Comparison of ENCODE assay signal across 13 mouse cellular contexts in the genomic region with DNA sequence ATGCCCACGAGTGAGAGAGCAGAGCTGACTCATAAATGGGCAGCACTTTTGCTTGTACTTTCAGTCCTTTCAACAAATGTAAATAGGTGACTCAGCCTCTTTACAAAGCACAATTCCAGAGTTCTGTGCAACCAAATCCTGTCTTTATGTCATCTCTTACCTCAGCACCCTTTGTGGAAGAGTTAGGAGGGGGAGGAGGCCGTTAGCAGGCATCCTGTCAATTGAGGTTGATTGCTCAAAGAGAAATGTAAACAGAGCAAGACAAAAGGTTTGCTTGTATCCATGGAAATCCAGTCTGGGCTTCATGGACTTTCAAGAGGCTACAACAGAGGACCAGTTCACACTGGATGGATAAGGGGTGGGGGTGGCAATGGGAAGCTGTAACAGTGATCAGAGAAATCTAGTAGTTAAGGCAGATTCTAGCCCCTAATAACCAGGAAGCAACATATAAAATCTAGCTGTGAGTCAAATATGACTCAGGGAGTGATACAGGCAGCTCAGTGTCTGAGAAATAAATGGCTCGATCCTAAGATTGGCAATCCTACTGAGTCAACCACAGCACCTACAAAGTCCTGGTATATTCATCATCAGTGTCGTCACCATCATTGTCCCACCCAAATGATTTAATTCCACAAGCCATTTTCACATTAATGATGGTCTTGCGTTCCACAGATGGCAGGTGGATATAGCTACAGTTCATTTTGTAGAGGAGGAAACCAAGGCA.
DNase-seq lines count a peak whose midpoint lies in the region.
"Had no signal": no experiment of that assay in that cellular context is flagged by ENCODE, and none has a peak within 500 bp of the region (broad histone marks: within the 10 kb centered on the region; RNA-seq: fewer than 3 reads in every experiment).

No protein-coding gene starts in this region.

- no peaks in the 10 kb centered on the region for H3K27me3 ChIP-seq in forebrain, embryonic 10.5 days (ENCODE audit: poor library complexity, severe bottlenecking)

- H3K36me3 ChIP-seq in forebrain, embryonic 10.5 days (replicated peaks) = no peaks in the 10 kb centered on the region

- H3K4me1 ChIP-seq in forebrain, embryonic 10.5 days = peaks cover 12% of the 10 kb centered on the region

- H3K9me3 ChIP-seq in forebrain, embryonic 10.5 days = no peaks in the 10 kb centered on the region

- H3K4me3 ChIP-seq in forebrain, embryonic 10.5 days = no peak overlapping the region

- WGBS in forebrain, embryonic 10.5 days = 55% methylated on average over 5 of the region's 5 CpGs

- peak; percentile 31 for DNase-seq in 3134 (ENCODE audit: extremely low read depth, insufficient read length, low spot score)
- DNase-seq in NIH3T3 (ENCODE audit: low read depth) = peak; percentile 51
- DNase-seq in forebrain, embryonic 10.5 days (ENCODE audit: extremely low spot score, low spot score) = peak; percentile 14
- DNase-seq in mesoderm, embryonic 11.5 days (ENCODE audit: low read depth, low spot score) = peak; percentile 22
- no peak for DNase-seq in cerebellum, adult 18-20 months
- DNase-seq in spleen, adult 18-20 months = no peak
- DNase-seq in thymus, postnatal 4 days = no peak
- no peak for DNase-seq in kidney, adult 9 months
- DNase-seq: cerebellum, postnatal 36 days; heart, postnatal 36 days; kidney, postnatal 4 days; liver, postnatal 0 days; thymus, adult 2 months had no signal

- no peak overlapping the region for H3K27ac ChIP-seq in forebrain, embryonic 10.5 days

Comparison
In these comparisons a context has a peak if more than half of its experiments do, and no peak if none do; other contexts are left out.
1. DNase-seq: peak in 3134 (single experiment), NIH3T3 (single experiment), forebrain, embryonic 10.5 days (single experiment) and mesoderm, embryonic 11.5 days (single experiment); none in cerebellum, adult 18-20 months (0 of 2), spleen, adult 18-20 months (0 of 2), thymus, postnatal 4 days (single experiment) and kidney, adult 9 months (single experiment).